Mouse (Mus musculus) myocyte (in vitro differentiated cells): ENCODE data around the gene Itga1.

Source experiments
- E2F4 ChIP-seq: IDR thresholded peaks from one replicate; pipeline ENCODE4 v1.6.1; 2011; ENCODE audit warnings: mild to moderate bottlenecking, control low read depth, moderate library complexity; ENCODE audit not compliant: insufficient read depth
- POLR2A ChIP-seq: IDR thresholded peaks from one replicate; pipeline ENCODE4 v1.6.1; 2011; ENCODE audit warnings: low read depth, mild to moderate bottlenecking, control low read depth, moderate library complexity; ENCODE audit not compliant: insufficient read length
- TCF12 ChIP-seq: IDR thresholded peaks from one replicate; pipeline ENCODE4 v1.6.1; 2011; ENCODE audit warnings: mild to moderate bottlenecking, control low read depth; ENCODE audit not compliant: poor library complexity, insufficient read depth, severe bottlenecking

DNA sequence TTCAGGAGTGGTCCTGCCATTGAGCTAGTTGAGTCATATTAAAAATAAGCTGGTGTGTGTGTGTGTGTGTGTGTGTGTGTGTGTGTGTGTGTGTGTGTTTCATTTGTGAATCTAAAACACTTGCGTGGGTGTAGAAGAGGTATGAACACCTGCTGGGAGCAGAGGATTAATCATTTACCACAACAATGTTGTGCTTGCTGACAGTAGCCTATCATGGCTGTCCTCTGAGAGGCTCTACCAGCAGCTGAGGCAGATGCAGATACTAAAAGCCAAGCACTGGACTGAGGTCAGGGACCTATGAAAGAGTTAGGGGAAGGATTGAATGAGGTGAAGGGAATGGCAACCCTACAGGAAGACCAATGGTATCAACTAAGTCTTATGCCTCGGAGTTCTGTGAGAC lies 68.6 kb downstream of the Itga1 start:
- TF ChIP-seq POLR2A (no peak), TCF12 (peak; percentile 11), E2F4 (no peak)
